Mouse (Mus musculus): ENCODE results near the gene Dcaf11. TPM values are rescaled to one million over a fixed set of nuclear protein-coding genes. Genes with fewer than 3 reads are reported as not detected.

The Dcaf11 gene
- polyA plus RNA-seq, 1 experiment, result 223 TPM

DNA sequence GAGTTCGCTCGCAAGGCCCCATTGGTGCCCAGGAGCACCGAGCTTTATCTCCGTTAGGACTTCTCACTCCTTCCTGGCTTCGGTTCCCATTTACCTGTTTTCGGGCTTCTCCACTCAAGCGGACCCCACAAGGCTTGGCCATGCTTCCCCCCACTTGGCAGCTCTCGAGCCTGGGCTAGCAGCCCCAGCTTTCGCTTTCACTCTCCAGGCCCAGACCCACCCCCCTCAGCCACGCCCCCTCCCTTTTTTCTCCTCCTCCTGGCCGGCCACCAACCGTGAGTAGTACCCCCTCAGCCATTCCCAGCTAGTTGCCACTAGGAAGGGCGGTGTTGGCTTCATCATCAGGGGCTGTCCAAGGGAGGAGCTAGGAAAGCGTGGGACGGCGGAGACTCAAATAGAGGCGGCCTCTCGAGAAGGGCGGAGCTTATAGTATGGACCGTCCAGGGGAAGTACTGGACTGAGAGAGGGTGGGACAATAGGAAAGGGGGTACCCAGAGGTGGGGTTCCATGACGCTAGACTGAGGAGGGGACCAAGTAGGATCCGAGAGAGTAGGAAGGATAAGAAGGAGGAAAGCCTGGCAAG lies 31.0 kb downstream of the Dcaf11 start, which contains the start of gene Psme2:
TSS of gene Psme2 (minus strand) at position 366 of the 583 bp plus-strand sequence.
- under 1% methylated on average over 22 of the region's 22 CpGs for WGBS
- H3K36me3 ChIP-seq (ENCODE audit: control insufficient read depth, insufficient read depth, low read length), result peaks cover 4% of the 10 kb centered on the region
- peak within 1 kb of the TSS; percentile 89 for H3K4me3 ChIP-seq (ENCODE audit: insufficient read depth, low read depth, low read length)
- H3K27ac ChIP-seq (ENCODE audit: insufficient read depth, low read depth, low read length), result peak within 1 kb of the TSS; percentile 99
- no peaks in the 10 kb centered on the region for H3K27me3 ChIP-seq (replicated peaks; ENCODE audit: control insufficient read depth, insufficient read depth, low read length)
- TF ChIP-seq CTCF (conservative IDR thresholded peaks at IDR 0.05; ENCODE audit: insufficient read depth, insufficient read length, low read depth, low read length) (no peak), POLR2A (IDR thresholded peaks at IDR 0.05; ENCODE audit: low read depth, low read length) (no peak)
- DNase-seq, result peak; percentile 98
- no peaks in the 10 kb centered on the region; the same call in 1 of the 2 replicates for H3K4me1 ChIP-seq (ENCODE audit: control insufficient read depth, insufficient read depth, low read length)

DNA sequence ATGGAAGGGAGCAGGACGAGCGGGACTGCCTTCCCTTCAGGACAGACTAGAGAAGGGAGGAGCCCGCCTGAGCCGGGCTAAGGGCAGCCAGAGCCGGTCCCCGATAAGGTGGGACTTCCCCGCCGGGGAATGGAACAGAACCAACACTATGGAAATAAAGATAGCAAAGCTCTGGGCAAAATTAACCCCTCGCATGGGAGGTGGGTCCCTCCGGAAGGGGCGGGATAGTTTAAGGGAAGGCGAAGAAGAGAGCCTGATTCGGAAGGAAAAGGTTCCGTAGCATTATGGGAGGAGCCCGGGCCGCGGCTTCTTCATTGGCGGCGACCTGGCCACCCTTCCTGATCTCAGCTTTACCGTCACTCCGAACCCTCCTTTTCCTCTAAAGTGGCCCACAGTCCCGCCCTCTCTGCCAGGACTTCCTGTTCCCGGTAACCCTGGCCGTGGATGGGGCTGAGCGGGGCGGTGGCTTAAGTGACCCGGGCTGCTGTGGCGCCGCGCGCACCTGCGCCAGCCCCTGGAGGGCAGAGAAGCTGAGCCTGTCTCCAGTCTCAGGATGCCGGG lies 31.6 kb downstream of the Dcaf11 start, which contains the start of gene Rnf31:
TSS of gene Rnf31 (plus strand) at position 378 of the 561 bp plus-strand sequence.
- TF ChIP-seq POLR2A (IDR thresholded peaks at IDR 0.05; ENCODE audit: low read depth, low read length), result peak; percentile 18
- TF ChIP-seq CTCF (conservative IDR thresholded peaks at IDR 0.05; ENCODE audit: insufficient read depth, insufficient read length, low read depth, low read length), result no peak
- H3K4me1 ChIP-seq (ENCODE audit: control insufficient read depth, insufficient read depth, low read length), result no peaks in the 10 kb centered on the region
- peak; percentile 99 for DNase-seq
- H3K4me3 ChIP-seq (ENCODE audit: insufficient read depth, low read depth, low read length), result peak within 1 kb of the TSS; percentile 89
- WGBS, result under 1% methylated on average over 33 of the region's 33 CpGs
- peak within 1 kb of the TSS; percentile 99 for H3K27ac ChIP-seq (ENCODE audit: insufficient read depth, low read depth, low read length)
- no peaks in the 10 kb centered on the region for H3K27me3 ChIP-seq (replicated peaks; ENCODE audit: control insufficient read depth, insufficient read depth, low read length)
- peaks cover 9% of the 10 kb centered on the region for H3K36me3 ChIP-seq (ENCODE audit: control insufficient read depth, insufficient read depth, low read length)

- 1% methylated on average over 16 of the region's 16 CpGs for WGBS
- DNase-seq, result no peak
- no peak for TF ChIP-seq CTCF (conservative IDR thresholded peaks at IDR 0.05; ENCODE audit: insufficient read depth, insufficient read length, low read depth, low read length)
- TF ChIP-seq POLR2A (IDR thresholded peaks at IDR 0.05; ENCODE audit: low read depth, low read length), result no peak
- Histone ChIP-seq H3K27ac (ENCODE audit: insufficient read depth, low read depth, low read length) (peak overlapping the region; percentile 96), H3K4me3 (ENCODE audit: insufficient read depth, low read depth, low read length) (peak overlapping the region; percentile 89), H3K27me3 (replicated peaks; ENCODE audit: control insufficient read depth, insufficient read depth, low read length) (no peaks in the 10 kb centered on the region), H3K36me3 (ENCODE audit: control insufficient read depth, insufficient read depth, low read length) (peaks cover 9% of the 10 kb centered on the region), H3K4me1 (ENCODE audit: control insufficient read depth, insufficient read depth, low read length) (no peaks in the 10 kb centered on the region)
Observed at GRCm38 (mm10) chr14:55592226-55592625, 32.4 kb downstream of the Dcaf11 start.

GRCm38 (mm10) chr14:55596036-55596690 lies 36.4 kb downstream of the Dcaf11 start:
- H3K4me3 ChIP-seq (ENCODE audit: insufficient read depth, low read depth, low read length), result no peak overlapping the region
- TF ChIP-seq POLR2A (IDR thresholded peaks at IDR 0.05; ENCODE audit: low read depth, low read length), result no peak
- TF ChIP-seq CTCF (conservative IDR thresholded peaks at IDR 0.05; ENCODE audit: insufficient read depth, insufficient read length, low read depth, low read length), result no peak
- no peaks in the 10 kb centered on the region for H3K27me3 ChIP-seq (replicated peaks; ENCODE audit: control insufficient read depth, insufficient read depth, low read length)
- peak; percentile 28 for DNase-seq
- 84% methylated on average over 13 of the region's 13 CpGs for WGBS
- H3K4me1 ChIP-seq (ENCODE audit: control insufficient read depth, insufficient read depth, low read length), result no peaks in the 10 kb centered on the region
- peaks cover 9% of the 10 kb centered on the region for H3K36me3 ChIP-seq (ENCODE audit: control insufficient read depth, insufficient read depth, low read length)
- no peak overlapping the region for H3K27ac ChIP-seq (ENCODE audit: insufficient read depth, low read depth, low read length)

DNA sequence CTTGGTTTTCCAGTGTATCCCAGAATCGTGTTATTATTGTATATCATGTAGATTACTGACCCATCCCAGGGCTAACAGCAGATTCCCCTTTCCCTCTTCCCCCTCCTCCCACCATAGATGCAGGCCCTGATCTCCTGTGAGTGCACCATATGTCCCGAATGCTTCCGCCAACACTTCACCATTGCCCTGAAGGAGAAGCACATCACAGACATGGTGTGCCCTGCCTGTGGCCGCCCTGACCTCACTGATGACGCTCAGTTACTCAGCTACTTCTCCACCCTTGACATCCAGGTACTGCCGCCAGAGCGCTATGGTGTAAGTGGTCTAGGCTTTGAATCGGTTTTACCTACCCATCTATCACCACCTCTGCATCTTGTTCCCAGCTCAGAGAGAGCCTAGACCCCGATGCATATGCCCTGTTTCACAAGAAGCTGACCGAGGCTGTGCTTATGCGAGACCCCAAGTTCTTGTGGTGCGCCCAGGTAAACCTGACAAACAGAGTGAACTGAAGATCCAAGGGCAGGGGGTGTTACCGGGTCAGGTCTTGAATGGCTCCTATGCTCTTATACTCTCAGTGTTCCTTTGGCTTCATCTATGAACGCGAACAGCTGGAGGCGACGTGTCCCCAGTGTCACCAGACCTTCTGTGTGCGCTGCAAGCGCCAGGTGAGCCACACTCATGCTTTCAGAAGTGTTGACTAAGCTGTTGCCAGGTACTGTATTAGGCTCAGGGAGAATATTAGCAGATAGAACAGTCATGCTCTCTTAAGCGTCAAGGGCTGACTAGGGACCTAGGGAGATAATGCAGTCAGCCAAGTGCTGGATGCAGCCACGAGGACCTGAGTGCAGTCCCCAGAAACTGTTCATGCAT lies 39.0 kb downstream of the Dcaf11 start:
- H3K4me3 ChIP-seq (ENCODE audit: insufficient read depth, low read depth, low read length), result no peak overlapping the region
- H3K4me1 ChIP-seq (ENCODE audit: control insufficient read depth, insufficient read depth, low read length), result 0 out of 2 replicates have a peak, but pooled peaks cover 3% of the 10 kb centered on the region
- H3K36me3 ChIP-seq (ENCODE audit: control insufficient read depth, insufficient read depth, low read length), result peaks cover 10% of the 10 kb centered on the region
- WGBS, result 91% methylated on average over 21 of the region's 21 CpGs
- TF ChIP-seq POLR2A (IDR thresholded peaks at IDR 0.05; ENCODE audit: low read depth, low read length) (no peak), CTCF (conservative IDR thresholded peaks at IDR 0.05; ENCODE audit: insufficient read depth, insufficient read length, low read depth, low read length) (no peak)
- no peak for DNase-seq
- no peak overlapping the region for H3K27ac ChIP-seq (ENCODE audit: insufficient read depth, low read depth, low read length)
- no peaks in the 10 kb centered on the region for H3K27me3 ChIP-seq (replicated peaks; ENCODE audit: control insufficient read depth, insufficient read depth, low read length)

GRCm38 (mm10) chr14:55603271-55603632 lies 43.4 kb downstream of the Dcaf11 start, which contains the start of gene Irf9:
Gene Irf9, plus strand, starts transcription at chr14:55603571.
- H3K27me3 ChIP-seq (replicated peaks; ENCODE audit: control insufficient read depth, insufficient read depth, low read length), result no peaks in the 10 kb centered on the region
- peak within 1 kb of the TSS; percentile 97 for H3K27ac ChIP-seq (ENCODE audit: insufficient read depth, low read depth, low read length)
- peaks cover 4% of the 10 kb centered on the region; the same call in 1 of the 2 replicates for H3K36me3 ChIP-seq (ENCODE audit: control insufficient read depth, insufficient read depth, low read length)
- WGBS, result 62% methylated on average over 7 of the region's 7 CpGs
- no peak for DNase-seq
- peak within 1 kb of the TSS; percentile 68 for H3K4me3 ChIP-seq (ENCODE audit: insufficient read depth, low read depth, low read length)
- TF ChIP-seq CTCF (conservative IDR thresholded peaks at IDR 0.05; ENCODE audit: insufficient read depth, insufficient read length, low read depth, low read length) (no peak), POLR2A (IDR thresholded peaks at IDR 0.05; ENCODE audit: low read depth, low read length) (no peak)
- peaks cover 6% of the 10 kb centered on the region; the same call in 1 of the 2 replicates for H3K4me1 ChIP-seq (ENCODE audit: control insufficient read depth, insufficient read depth, low read length)

All from kidney, adult 2 months (tissue).